Mouse (Mus musculus): Measurements from ENCODE around the gene 9530003J23Rik.

9530003J23Rik gene

GRCm38 (mm10) chr10:117193364-117193763 is 45.1 kb downstream of the 9530003J23Rik start:
- in situ Hi-C loops (cut with MboI): no loop called here

GRCm38 (mm10) chr10:117185399-117186089 is 53.0 kb downstream of the 9530003J23Rik start:
- in situ Hi-C loops (cut with MboI): no loop called here

Measured in mature B cell (primary cell).